Mouse (Mus musculus) frontal cortex, postnatal 25 days (tissue): Measurements from ENCODE around the gene Hnrnpab.
"Not testable (repeated sequence)": the region's sequence is repeated elsewhere in the genome, so short reads cannot be mapped to it uniquely, and the experiment has no call there.

ENCODE experiments used
- DNase-seq, 2 experiments: peaks; one replicate each; pipeline ENCODE4 v3.0.0; 2022; ENCODE audit warnings: low spot score in 2 of 2

The Hnrnpab gene

GRCm38 (mm10) chr11:51635127-51635524 is 28.5 kb upstream of the Hnrnpab start:
- DNase-seq: no peak

- no peak for DNase-seq
Measured at GRCm38 (mm10) chr11:51633721-51634120, 27.1 kb upstream of the Hnrnpab start.

- DNase-seq: not testable (repeated sequence)
Measured at GRCm38 (mm10) chr11:51633200-51633599, 26.6 kb upstream of the Hnrnpab start.

GRCm38 (mm10) chr11:51632130-51632753 is 25.6 kb upstream of the Hnrnpab start:
- no peak for DNase-seq

GRCm38 (mm10) chr11:51629651-51630314 is 23.1 kb upstream of the Hnrnpab start:
- no peak for DNase-seq

GRCm38 (mm10) chr11:51627907-51628306 is 21.3 kb upstream of the Hnrnpab start:
- DNase-seq: no peak

GRCm38 (mm10) chr11:51627425-51627824 is 20.8 kb upstream of the Hnrnpab start:
- DNase-seq: no peak

- DNase-seq: no peak
Measured at GRCm38 (mm10) chr11:51625187-51625820, 18.7 kb upstream of the Hnrnpab start.

- DNase-seq: peak; percentile 46 to 63
Measured at GRCm38 (mm10) chr11:51622971-51623491, 16.4 kb upstream of the Hnrnpab start.

GRCm38 (mm10) chr11:51621776-51622175 is 15.1 kb upstream of the Hnrnpab start:
- DNase-seq: no peak

- no peak for DNase-seq
Measured at GRCm38 (mm10) chr11:51620084-51620483, 13.4 kb upstream of the Hnrnpab start.

GRCm38 (mm10) chr11:51619409-51620060 is 12.9 kb upstream of the Hnrnpab start, which contains the start of gene Nhp2:
Nhp2 (plus strand) TSS chr11:51619735.
- peak; percentile 74 to 85 for DNase-seq

- no peak for DNase-seq
Measured at GRCm38 (mm10) chr11:51618894-51619408, 12.3 kb upstream of the Hnrnpab start.

- peak in 1 of 2 experiments; percentile 59 for DNase-seq
Measured at GRCm38 (mm10) chr11:51617693-51618092, 11.0 kb upstream of the Hnrnpab start.

- not testable (repeated sequence) for DNase-seq
Measured at GRCm38 (mm10) chr11:51616113-51616512, 9.5 kb upstream of the Hnrnpab start.

GRCm38 (mm10) chr11:51615601-51616000 is 9.0 kb upstream of the Hnrnpab start:
- no peak for DNase-seq

GRCm38 (mm10) chr11:51615129-51615528 is 8.5 kb upstream of the Hnrnpab start:
- DNase-seq: no peak

- DNase-seq: no peak
Measured at GRCm38 (mm10) chr11:51614256-51614655, 7.6 kb upstream of the Hnrnpab start.

- not testable (repeated sequence) for DNase-seq
Measured at GRCm38 (mm10) chr11:51609940-51610339, 3.3 kb upstream of the Hnrnpab start.

- no peak for DNase-seq
Measured at GRCm38 (mm10) chr11:51609266-51609909, 2.7 kb upstream of the Hnrnpab start.

GRCm38 (mm10) chr11:51607096-51607738 is 570 bp upstream of the Hnrnpab start:
- DNase-seq: no peak
